Mouse (Mus musculus): ENCODE data around the gene Casp2.

DNA sequence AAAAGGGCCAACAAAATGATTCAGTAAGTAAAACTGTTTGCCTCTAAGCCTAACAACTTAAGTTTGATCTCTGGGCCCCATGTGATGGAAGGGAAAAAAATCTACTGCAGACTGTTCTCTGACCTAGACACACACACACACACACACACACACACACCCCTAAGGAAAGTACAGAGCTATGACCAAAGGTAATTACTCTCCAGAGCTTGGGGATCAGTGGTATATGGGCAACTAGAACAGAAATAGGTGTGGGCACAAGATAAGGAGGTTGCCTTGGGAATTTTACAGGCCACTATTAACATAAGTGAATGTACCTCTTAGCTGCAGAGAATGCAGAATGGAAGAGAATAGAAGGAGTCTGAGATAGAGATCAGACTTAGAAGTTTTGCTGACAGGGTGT is 22.8 kb downstream of the Casp2 start:
- TF ChIP-seq MYOD1 (IDR thresholded peaks at IDR 0.05; ENCODE audit: control insufficient read depth in 1 of 3, insufficient read length in 2 of 3, low read depth in 2 of 3) (no peak), POLR2A (IDR thresholded peaks at IDR 0.05; ENCODE audit: insufficient read length, low read depth) (no peak), MAX (IDR thresholded peaks at IDR 0.05; ENCODE audit: low read depth) (no peak), MYOG (IDR thresholded peaks at IDR 0.05; ENCODE audit: control insufficient read depth in 1 of 3, insufficient read depth in 1 of 3, insufficient read length in 2 of 3, low read depth in 2 of 3) (no peak), CEBPB (IDR thresholded peaks at IDR 0.05; ENCODE audit: insufficient read depth, poor library complexity, severe bottlenecking) (no peak), POLR2AphosphoS2 (IDR thresholded peaks at IDR 0.05; ENCODE audit: insufficient read length, low read depth) (no peak), SRF (IDR thresholded peaks at IDR 0.05; ENCODE audit: control insufficient read depth, insufficient read length, low read depth) (no peak), E2F4 (IDR thresholded peaks at IDR 0.05; ENCODE audit: insufficient read depth) (no peak), TCF12 (IDR thresholded peaks at IDR 0.05; ENCODE audit: insufficient read depth, poor library complexity, severe bottlenecking) (no peak), USF1 (IDR thresholded peaks at IDR 0.05; ENCODE audit: low read depth) (no peak), TCF3 (IDR thresholded peaks at IDR 0.05; ENCODE audit: insufficient read length, low read depth) (no peak)
